Mouse (Mus musculus) kidney, adult 2 months (tissue): ENCODE data around the gene Vax2.

Experiments
- CTCF ChIP-seq: fragments of 200-500 bp; conservative IDR thresholded peaks from 2 replicates; pipeline ENCODE4 v1.5.1; 2011; ENCODE audit warnings: low read depth, mild to moderate bottlenecking, control low read depth, low read length, moderate library complexity, mixed read lengths; ENCODE audit not compliant: insufficient read depth, insufficient read length
- POLR2A ChIP-seq: fragments of 200-500 bp; IDR thresholded peaks from one replicate; pipeline ENCODE4 v1.6.1; 2011; ENCODE audit warnings: low read depth, low read length, control low read depth

- TF ChIP-seq CTCF (peak; percentile 84), POLR2A (no peak)
These were observed 20.8 kb upstream of the Vax2 start for GRCm38 (mm10) chr6:83690277-83690676.
